Comparison of ENCODE assay signal across 21 mouse cellular contexts in the genomic region with DNA sequence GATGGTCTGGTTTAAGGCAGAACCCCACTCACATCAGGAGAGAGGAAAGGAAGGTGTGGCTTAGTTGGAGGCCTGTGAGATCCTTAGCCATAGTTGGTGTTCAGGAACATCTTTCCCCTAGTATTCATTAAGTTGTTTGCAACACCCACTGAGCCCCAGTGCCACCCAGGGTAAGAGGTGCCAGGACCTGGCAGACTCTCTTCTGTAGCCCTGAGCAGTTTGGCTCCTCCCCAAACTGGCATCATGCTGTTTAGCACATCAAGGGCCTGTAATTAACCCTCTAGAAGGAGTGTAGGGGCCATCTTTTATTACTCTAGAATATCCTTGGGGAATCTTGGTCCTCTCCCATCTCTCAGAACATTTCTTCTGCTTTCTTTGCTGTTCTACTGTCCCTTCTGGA. TPM values are rescaled to one million over a fixed set of nuclear protein-coding genes. Genes with fewer than 3 reads are reported as not detected.
DNase-seq lines count a peak whose midpoint lies in the region; ATAC-seq and TF ChIP-seq lines count a peak whose summit lies in the region.
"Had no signal": no experiment of that assay in that cellular context is flagged by ENCODE, and none has a peak within 500 bp of the region (broad histone marks: within the 10 kb centered on the region; RNA-seq: fewer than 3 reads in every experiment).

No protein-coding gene starts in this region.

- ATAC-seq in forebrain, embryonic 14.5 days = no peak
- ATAC-seq in forebrain, embryonic 13.5 days = no peak
- ATAC-seq: hindbrain, embryonic 16.5 days; intestine, embryonic 16.5 days had no signal

- H3K4me1 ChIP-seq in forebrain, embryonic 14.5 days (ENCODE audit: control insufficient read depth, insufficient read depth, low read length) = no peaks in the 10 kb centered on the region
- H3K4me1 ChIP-seq in forebrain, embryonic 13.5 days = no peaks in the 10 kb centered on the region
- H3K4me1 ChIP-seq: embryonic facial prominence, embryonic 15.5 days; limb, embryonic 13.5 days; liver, embryonic 13.5 days; midbrain, embryonic 10.5 days had no signal

- no peaks in the 10 kb centered on the region for H3K27me3 ChIP-seq in forebrain, embryonic 14.5 days (replicated peaks; ENCODE audit: control insufficient read depth, insufficient read depth, low read length)
- H3K27me3 ChIP-seq in forebrain, embryonic 13.5 days = no peaks in the 10 kb centered on the region
- H3K27me3 ChIP-seq: embryonic facial prominence, embryonic 15.5 days; limb, embryonic 13.5 days; liver, embryonic 13.5 days had no signal

- DNase-seq in forebrain, embryonic 14.5 days (ENCODE audit: low spot score) = peak; percentile 12
- DNase-seq in adipocyte (ENCODE audit: low spot score) = peak; percentile 45
- peak; percentile 37 for DNase-seq in brain, embryonic 14.5 days (ENCODE audit: low read depth)
- peak; percentile 23 for DNase-seq in cerebellum, adult 9-11 months
- no peak for DNase-seq in thymus, postnatal 4 days
- DNase-seq in spleen, postnatal 10 days (ENCODE audit: low spot score in 2 of 2) = no peak
- DNase-seq: B cell, adult 2 months; gastrocnemius, postnatal 14 days; heart, postnatal 36 days; kidney, postnatal 36 days; liver, embryonic 13.5 days; lung, embryonic 14.5 days; right cerebral cortex, postnatal 14 days; spleen, adult 18-20 months had no signal

- no peak overlapping the region for H3K9ac ChIP-seq in forebrain, embryonic 14.5 days (ENCODE audit: low read length)
- H3K9ac ChIP-seq in forebrain, embryonic 13.5 days = no peak overlapping the region
- H3K9ac ChIP-seq: embryonic facial prominence, embryonic 15.5 days; limb, embryonic 13.5 days; liver, embryonic 13.5 days; lung, embryonic 14.5 days had no signal

- no peak for TF ChIP-seq CTCF in brain, embryonic 14.5 days (IDR thresholded peaks at IDR 0.05; ENCODE audit: borderline replicate concordance, extremely low read depth, insufficient read depth, insufficient read length)

- no peak overlapping the region for H3K4me2 ChIP-seq in forebrain, embryonic 14.5 days (ENCODE audit: low read length)
- H3K4me2 ChIP-seq in forebrain, embryonic 13.5 days = no peak overlapping the region
- H3K4me2 ChIP-seq: embryonic facial prominence, embryonic 15.5 days; limb, embryonic 13.5 days; liver, embryonic 13.5 days; lung, embryonic 14.5 days had no signal

- no peaks in the 10 kb centered on the region for H3K36me3 ChIP-seq in forebrain, embryonic 14.5 days (ENCODE audit: control insufficient read depth, insufficient read depth, low read length)
- no peaks in the 10 kb centered on the region for H3K36me3 ChIP-seq in forebrain, embryonic 13.5 days (ENCODE audit: poor library complexity, severe bottlenecking)
- H3K36me3 ChIP-seq: embryonic facial prominence, embryonic 15.5 days; limb, embryonic 13.5 days; liver, embryonic 13.5 days; midbrain, embryonic 10.5 days had no signal

- no peak overlapping the region for H3K27ac ChIP-seq in forebrain, embryonic 14.5 days (ENCODE audit: low read depth, low read length)
- H3K27ac ChIP-seq in forebrain, embryonic 13.5 days = no peak overlapping the region
- H3K27ac ChIP-seq: embryonic facial prominence, embryonic 15.5 days; limb, embryonic 13.5 days; liver, embryonic 13.5 days; macrophage; midbrain, embryonic 10.5 days had no signal

- TF ChIP-seq POLR2A in brain, embryonic 14.5 days (IDR thresholded peaks at IDR 0.05; ENCODE audit: borderline replicate concordance, extremely low read depth, insufficient read depth, insufficient read length, poor library complexity, severe bottlenecking) = no peak

- no peaks in the 10 kb centered on the region for H3K9me3 ChIP-seq in forebrain, embryonic 14.5 days (replicated peaks; ENCODE audit: control insufficient read depth, low read length)
- H3K9me3 ChIP-seq in forebrain, embryonic 13.5 days (replicated peaks) = no peaks in the 10 kb centered on the region
- H3K9me3 ChIP-seq: embryonic facial prominence, embryonic 15.5 days; limb, embryonic 13.5 days; liver, embryonic 13.5 days; midbrain, embryonic 10.5 days had no signal

- no peak overlapping the region for H3K4me3 ChIP-seq in forebrain, embryonic 14.5 days (ENCODE audit: low read depth, low read length)
- H3K4me3 ChIP-seq in forebrain, embryonic 13.5 days = no peak overlapping the region
- H3K4me3 ChIP-seq: embryonic facial prominence, embryonic 15.5 days; limb, embryonic 13.5 days; liver, embryonic 13.5 days; midbrain, embryonic 10.5 days had no signal

RNA-seq across cellular contexts. Expression of a gene that starts 30.9 kb away (rescaled TPM):
- 0.85 and 1.3 TPM in 2 replicates for polyA plus RNA-seq in forebrain, embryonic 14.5 days (2014; fragmentation: Nextera tagmentation; extraction: Ambion mirVana)
- 1.0 and 1.8 TPM in 2 replicates for polyA plus RNA-seq in forebrain, embryonic 13.5 days (2015; fragmentation: Nextera tagmentation; extraction: Ambion mirVana)
- 1.3 and 2.5 TPM in 2 replicates for polyA plus RNA-seq in brain, embryonic 14.5 days (2012; rRNA removed)

Comparison
In these comparisons a context has a peak if more than half of its experiments do, and no peak if none do; other contexts are left out.
1. DNase-seq: peak in forebrain, embryonic 14.5 days (single experiment), adipocyte (single experiment), brain, embryonic 14.5 days (single experiment) and cerebellum, adult 9-11 months (single experiment); none in thymus, postnatal 4 days (single experiment) and spleen, postnatal 10 days (0 of 2).